Mouse (Mus musculus) Patski (cell line): Measurements from ENCODE around the gene Gm48552. TPM values are rescaled to one million over a fixed set of nuclear protein-coding genes. Genes with fewer than 3 reads are reported as not detected.
A peak's percentile ranks its signal among the peaks of the same experiment; 100 is the strongest.

Experiments
- ATAC-seq: fragments of 100-300 bp; one replicate; pipeline ENCODE4 v1.8.0; 2021
- CTCF ChIA-PET: fragments of 350-600 bp; sonication (Branson Sonifier 250); formaldehyde crosslinking; loops from one replicate; lab custom pipeline; 2022; ENCODE audit warnings: inconsistent platforms; lab: Charles Lee
- POLR2A ChIA-PET: fragments of 350-600 bp; sonication (Branson Sonifier 250); formaldehyde crosslinking; loops from one replicate; lab custom pipeline; 2022; ENCODE audit warnings: antibody characterized with exemption, inconsistent platforms; lab: Charles Lee
- DNase-seq: peaks from one replicate; pipeline ENCODE4 v3.0.0-alpha.2; 2011; ENCODE audit warnings: low read depth, low spot score
- H3K27me3 ChIP-seq: fragments of 371-371 bp; one replicate; pipeline ENCODE4 v1.5.1; 2021
- CTCF ChIP-seq: fragments of 100-300 bp; IDR thresholded peaks from one replicate; pipeline ENCODE4 v1.5.1; 2021
- in situ Hi-C: fragments of 300-500 bp; cut with MboI; formaldehyde crosslinking; loops from 3 replicates; pipeline ENCODE4 v1.11.1; 2018; ENCODE audit warnings: low pct_unique_long_range_greater_than_20kb, mixed read lengths
- polyA plus RNA-seq: library from polyadenylated mRNA; unstranded; gene quantifications from one replicate; pipeline ENCODE4 v1.2.3, GENCODE M21; 2021

The Gm48552 gene
- polyA plus RNA-seq, 1 experiment from 2014 or later, result 0.76 TPM

GRCm38 (mm10) chr10:81376561-81377361 is 12.0 kb upstream of the Gm48552 start:
- no peak for DNase-seq
- CTCF ChIA-PET, result interaction anchor here (1.5 to 2.0 kb wide), 2 partner anchors 15 to 84 kb away, joined by 3 to 5 read pairs; partner anchors contain the start of gene Pip5k1c
- H3K27me3 ChIP-seq, result no peaks in the 10 kb centered on the region

DNA sequence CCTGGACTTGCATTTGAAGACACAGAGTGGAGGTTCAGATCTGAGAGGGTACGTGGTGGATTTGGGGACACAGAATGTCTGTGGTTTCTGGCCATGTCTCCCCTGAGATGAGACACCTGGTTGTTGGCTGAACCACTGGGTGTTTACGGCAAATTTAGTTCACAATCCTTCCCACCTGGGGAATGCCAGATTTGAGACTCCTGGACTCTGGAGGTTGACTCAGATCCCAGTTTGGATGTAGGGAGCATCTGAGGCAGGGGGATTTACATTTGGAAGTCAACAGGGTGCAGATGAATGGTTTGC is 11.5 kb upstream of the Gm48552 start:
- CTCF ChIA-PET, result interaction anchor here (1.5 to 2.0 kb wide), 2 partner anchors 16 to 85 kb away, joined by 3 to 5 read pairs; partner anchors contain the start of gene Pip5k1c
- POLR2A ChIA-PET, result interaction anchor here (1.1 to 1.3 kb wide), 2 partner anchors 13 to 17 kb away, joined by 3 read pairs; no protein-coding TSS in a partner anchor

More at GRCm38 (mm10) chr10:81376561-81377361, 12.0 kb upstream of the Gm48552 start:
- POLR2A ChIA-PET, result interaction anchor here (1.1 to 1.5 kb wide), 3 partner anchors 11 to 16 kb away, joined by 3 to 4 read pairs (median 3); partner anchors contain the start of gene 4930404N11Rik
- in situ Hi-C loops, result no loop called here
- no peak for ATAC-seq
- TF ChIP-seq CTCF, result no peak

GRCm38 (mm10) chr10:81377793-81378552 is 10.8 kb upstream of the Gm48552 start, which contains the start of gene Fzr1:
TSS of gene Fzr1 (minus strand) at chr10:81378516.
- ChIA-PET POLR2A (interaction anchor here (1.0 to 1.3 kb wide), 3 partner anchors 14 to 75 kb away, joined by 3 to 4 read pairs (median 3); no protein-coding TSS in a partner anchor), CTCF (interaction anchor here (0.8 to 1.9 kb wide), 6 partner anchors 12 to 89 kb away, joined by 3 to 7 read pairs (median 3); partner anchors contain the start of gene Pip5k1c)
- DNase-seq (no peak), ATAC-seq (peak; percentile 3)
- H3K27me3 ChIP-seq, result no peaks in the 10 kb centered on the region
- in situ Hi-C loops, result no loop called here
- TF ChIP-seq CTCF, result no peak

More for the DNA sequence above, 11.5 kb upstream of the Gm48552 start:
- DNase-seq (no peak), ATAC-seq (no peak)
- no peaks in the 10 kb centered on the region for H3K27me3 ChIP-seq
- in situ Hi-C loops, result no loop called here
- TF ChIP-seq CTCF, result no peak

- DNase-seq (peak; percentile 97), ATAC-seq (peak; percentile 83)
- ChIA-PET POLR2A (interaction anchor here (0.7 to 1.0 kb wide), 2 partner anchors 74 to 197 kb away, joined by 4 read pairs; no protein-coding TSS in a partner anchor), CTCF (interaction anchor here (0.8 to 1.9 kb wide), 5 partner anchors 11 to 89 kb away, joined by 3 to 7 read pairs (median 3); partner anchors contain the start of gene Pip5k1c)
- TF ChIP-seq CTCF, result no peak
- in situ Hi-C loops, result no loop called here
- H3K27me3 ChIP-seq, result no peaks in the 10 kb centered on the region
Observed at GRCm38 (mm10) chr10:81378553-81379182, 10.1 kb upstream of the Gm48552 start.

GRCm38 (mm10) chr10:81379183-81379553 is 9.6 kb upstream of the Gm48552 start:
- in situ Hi-C loops, result no loop called here
- CTCF ChIA-PET, result interaction anchor here (0.8 to 1.9 kb wide), 5 partner anchors 11 to 90 kb away, joined by 3 to 7 read pairs (median 3); partner anchors contain the start of gene Pip5k1c
- DNase-seq (no peak), ATAC-seq (no peak)
- no peaks in the 10 kb centered on the region for H3K27me3 ChIP-seq
- no peak for TF ChIP-seq CTCF
- POLR2A ChIA-PET, result interaction anchor here (0.7 kb wide), 1 partner anchor 197 kb away, joined by 4 read pairs; no protein-coding TSS in a partner anchor

DNA sequence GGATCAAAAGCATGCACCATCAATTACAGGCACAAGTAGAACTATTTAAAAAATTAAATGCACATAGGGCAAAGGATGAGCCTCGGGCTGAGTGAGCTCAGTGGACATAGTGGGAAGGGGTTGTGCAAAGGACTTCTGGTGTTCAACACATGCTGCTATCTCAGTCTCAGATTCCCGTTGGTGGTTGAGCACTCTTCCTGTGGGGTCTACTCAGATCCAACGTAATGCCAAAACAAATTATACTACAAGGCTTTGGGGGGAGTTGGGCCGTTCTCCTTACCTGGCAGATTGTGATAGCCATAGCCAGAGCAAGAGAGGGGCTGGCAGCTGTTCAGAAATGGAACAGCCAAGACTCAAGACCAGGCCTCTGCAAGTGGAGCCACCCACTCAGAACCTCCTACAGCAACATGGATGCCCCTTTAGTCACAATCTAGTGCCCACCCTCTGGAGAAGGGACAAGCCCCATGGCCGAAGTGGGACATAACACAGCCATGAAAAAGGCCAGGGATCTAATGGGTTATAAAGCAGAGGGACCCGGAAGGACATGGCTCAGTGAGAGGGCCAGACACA is 8.9 kb upstream of the Gm48552 start:
- in situ Hi-C loops, result no loop called here
- POLR2A ChIA-PET, result interaction anchor here (0.6 kb wide), 1 partner anchor 35 kb away, joined by 5 read pairs; no protein-coding TSS in a partner anchor
- TF ChIP-seq CTCF, result no peak
- CTCF ChIA-PET, result interaction anchor here (0.8 to 1.4 kb wide), 3 partner anchors 10 to 29 kb away, joined by 3 to 4 read pairs (median 3); partner anchors contain the start of gene Hmg20b
- ATAC-seq (no peak), DNase-seq (no peak)
- no peaks in the 10 kb centered on the region for H3K27me3 ChIP-seq

DNA sequence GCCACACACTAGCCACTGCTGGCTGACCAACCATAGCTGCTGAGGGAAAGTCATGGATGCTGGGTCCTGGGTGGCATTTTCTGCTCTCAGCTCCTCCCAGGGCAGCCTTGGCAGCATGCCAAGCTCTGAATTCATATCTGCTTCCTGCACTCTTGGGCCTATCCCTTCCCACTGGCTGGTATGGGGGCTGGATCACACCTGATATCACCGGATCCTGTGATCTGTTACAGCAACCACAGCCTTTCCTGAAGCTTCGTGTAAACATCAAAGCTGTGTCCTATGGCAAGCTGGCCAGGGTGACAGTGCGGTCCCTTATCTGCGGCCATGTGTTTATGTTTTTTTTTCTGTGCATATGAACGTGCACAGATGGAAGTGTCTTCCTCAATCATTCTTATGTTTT is 6.8 kb upstream of the Gm48552 start:
- TF ChIP-seq CTCF, result no peak
- in situ Hi-C loops, result no loop called here
- DNase-seq, result no peak
- H3K27me3 ChIP-seq, result no peaks in the 10 kb centered on the region
- POLR2A ChIA-PET, result interaction anchor here (0.6 kb wide), 1 partner anchor 31 kb away, joined by 4 read pairs; no protein-coding TSS in a partner anchor
- no peak for ATAC-seq
- CTCF ChIA-PET, result no interaction called here

GRCm38 (mm10) chr10:81383802-81384604 is 4.8 kb upstream of the Gm48552 start, which contains the start of the genes Dohh and Gm48551:
TSS of gene Dohh (plus strand) at chr10:81384428.
TSS of gene Gm48551 (plus strand) at chr10:81384466.
- ATAC-seq (peak; percentile 83), DNase-seq (peak; percentile 94)
- H3K27me3 ChIP-seq, result no peaks in the 10 kb centered on the region
- no peak for TF ChIP-seq CTCF
- POLR2A ChIA-PET, result interaction anchor here (1.3 kb wide), 1 partner anchor 10 kb away, joined by 3 read pairs; no protein-coding TSS in a partner anchor
- in situ Hi-C loops, result no loop called here
- CTCF ChIA-PET, result interaction anchor here (0.6 to 2.2 kb wide), 2 partner anchors 21 to 67 kb away, joined by 3 to 12 read pairs; no protein-coding TSS in a partner anchor
